ENCODE assay signal across 17 mouse cellular contexts in genomic region chr7:96734315-96735058, GRCm38 (mm10).
DNase-seq lines count a peak whose midpoint lies in the region; ATAC-seq and TF ChIP-seq lines count a peak whose summit lies in the region.
"Had no signal": no experiment of that assay in that cellular context is flagged by ENCODE, and none has a peak within 500 bp of the region (broad histone marks: within the 10 kb centered on the region; RNA-seq: fewer than 3 reads in every experiment).

No protein-coding gene starts in this region.

- TF ChIP-seq EP300 in CH12.LX (IDR thresholded peaks at IDR 0.05; ENCODE audit: low read length), result no peak

- no peak for TF ChIP-seq RAD21 in CH12.LX (IDR thresholded peaks at IDR 0.05; ENCODE audit: low read depth, low read length)

- peaks cover 7 to 44% of the 10 kb centered on the region in 2 experiments; a peak in 3 of 4 replicates for H3K4me1 ChIP-seq in CH12.LX (ENCODE audit: control insufficient read depth in 1 of 2, insufficient read depth in 2 of 2)
- peaks cover 25% of the 10 kb centered on the region for H3K4me1 ChIP-seq in embryonic facial prominence, embryonic 15.5 days
- peaks cover 25% of the 10 kb centered on the region for H3K4me1 ChIP-seq in limb, embryonic 15.5 days
- no peaks in the 10 kb centered on the region for H3K4me1 ChIP-seq in midbrain, embryonic 14.5 days (ENCODE audit: control insufficient read depth, insufficient read depth, low read length)

- H3K9me3 ChIP-seq in CH12.LX (replicated peaks; ENCODE audit: low read length), result no peaks in the 10 kb centered on the region
- H3K9me3 ChIP-seq in embryonic facial prominence, embryonic 15.5 days (replicated peaks), result no peaks in the 10 kb centered on the region
- H3K9me3 ChIP-seq in limb, embryonic 15.5 days, result no peaks in the 10 kb centered on the region
- H3K9me3 ChIP-seq in midbrain, embryonic 14.5 days (ENCODE audit: control insufficient read depth, low read length), result no peaks in the 10 kb centered on the region
- H3K9me3 ChIP-seq: forebrain, embryonic 10.5 days; heart, embryonic 12.5 days had no signal

- H3K27me3 ChIP-seq in CH12.LX (replicated peaks), result no peaks in the 10 kb centered on the region
- no peaks in the 10 kb centered on the region for H3K27me3 ChIP-seq in embryonic facial prominence, embryonic 15.5 days
- no peaks in the 10 kb centered on the region for H3K27me3 ChIP-seq in limb, embryonic 15.5 days
- no peaks in the 10 kb centered on the region for H3K27me3 ChIP-seq in midbrain, embryonic 14.5 days (ENCODE audit: control insufficient read depth, insufficient read depth, low read length)

- dilution Hi-C loops in CH12.LX (cut with MboI; ENCODE audit: extremely low pct_ligation_motif_present, extremely low pct_unique_long_range_greater_than_20kb, low sequenced_read_pairs), result no loop called here

- no peaks in the 10 kb centered on the region for H3K79me2 ChIP-seq in CH12.LX (replicated peaks; ENCODE audit: control insufficient read depth, extremely low read depth, insufficient read depth, poor library complexity, severe bottlenecking)

- no peak for TF ChIP-seq POLR2A in CH12.LX (IDR thresholded peaks at IDR 0.05; ENCODE audit: low read depth, low read length)

- no peak overlapping the region for H3K27ac ChIP-seq in CH12.LX (ENCODE audit: insufficient read depth, low read depth)
- peak overlapping the region; percentile 60 for H3K27ac ChIP-seq in embryonic facial prominence, embryonic 15.5 days (replicated peaks)
- peak overlapping the region; percentile 85 for H3K27ac ChIP-seq in limb, embryonic 15.5 days
- H3K27ac ChIP-seq in midbrain, embryonic 14.5 days (replicated peaks; ENCODE audit: low read depth, low read length), result no peak overlapping the region
- H3K27ac ChIP-seq: forebrain, embryonic 10.5 days; liver, embryonic 14.5 days had no signal

- no peak overlapping the region for H3K4me2 ChIP-seq in CH12.LX (ENCODE audit: insufficient read depth, low read depth, poor library complexity, severe bottlenecking)
- H3K4me2 ChIP-seq in embryonic facial prominence, embryonic 15.5 days (replicated peaks), result no peak overlapping the region
- peak overlapping the region; percentile 20; the same call in 1 of the 2 replicates for H3K4me2 ChIP-seq in limb, embryonic 15.5 days
- H3K4me2 ChIP-seq in midbrain, embryonic 14.5 days (ENCODE audit: low read length), result no peak overlapping the region
- H3K4me2 ChIP-seq: heart, embryonic 12.5 days had no signal

- H3K4me3 ChIP-seq in CH12.LX (replicated peaks in 1 of 3; ENCODE audit: low read depth in 2 of 3, low read length in 2 of 3, poor library complexity in 1 of 3), result no peak overlapping the region
- H3K4me3 ChIP-seq in embryonic facial prominence, embryonic 15.5 days (replicated peaks), result no peak overlapping the region
- H3K4me3 ChIP-seq in limb, embryonic 15.5 days, result no peak overlapping the region
- H3K4me3 ChIP-seq in midbrain, embryonic 14.5 days (replicated peaks; ENCODE audit: low read depth, low read length), result no peak overlapping the region
- H3K4me3 ChIP-seq: forebrain, embryonic 10.5 days; heart, embryonic 12.5 days had no signal

- in situ Hi-C loops in CH12.LX (cut with MboI; ENCODE audit: low pct_ligation_motif_present, low pct_unique_long_range_greater_than_20kb, low sequenced_read_pairs), result no loop called here

- H3K9ac ChIP-seq in CH12.LX (ENCODE audit: insufficient read depth, low read depth), result no peak overlapping the region
- H3K9ac ChIP-seq in embryonic facial prominence, embryonic 15.5 days, result no peak overlapping the region
- no peak overlapping the region for H3K9ac ChIP-seq in limb, embryonic 15.5 days
- no peak overlapping the region for H3K9ac ChIP-seq in midbrain, embryonic 14.5 days (replicated peaks; ENCODE audit: low read length)
- H3K9ac ChIP-seq: heart, embryonic 12.5 days; liver, embryonic 14.5 days had no signal

- TF ChIP-seq CTCF in CH12.LX (conservative IDR thresholded peaks at IDR 0.05 in 1 of 2, IDR thresholded peaks at IDR 0.05 in 1 of 2; ENCODE audit: low read depth in 2 of 2, low read length in 2 of 2), result no peak

- peaks cover 0 to under 1% of the 10 kb centered on the region in 2 experiments for H3K36me3 ChIP-seq in CH12.LX (replicated peaks in 1 of 2; ENCODE audit: control insufficient read depth in 1 of 2, insufficient read depth in 1 of 2, low read length in 1 of 2)
- peaks cover 6% of the 10 kb centered on the region; the same call in 1 of the 2 replicates for H3K36me3 ChIP-seq in embryonic facial prominence, embryonic 15.5 days
- peaks cover 4% of the 10 kb centered on the region; the same call in 1 of the 2 replicates for H3K36me3 ChIP-seq in limb, embryonic 15.5 days
- peaks cover 11% of the 10 kb centered on the region for H3K36me3 ChIP-seq in midbrain, embryonic 14.5 days (ENCODE audit: control insufficient read depth, insufficient read depth, low read length)
- H3K36me3 ChIP-seq: heart, embryonic 12.5 days had no signal

- WGBS in embryonic facial prominence, embryonic 15.5 days, result 27% methylated on average over 7 of the region's 7 CpGs
- WGBS in limb, embryonic 15.5 days, result 26% methylated on average over 7 of the region's 7 CpGs
- WGBS in midbrain, embryonic 14.5 days, result 91% methylated on average over 7 of the region's 7 CpGs

- DNase-seq in B cell, adult 2 months, result peak; percentile 49 to 56
- DNase-seq in CH12.LX (ENCODE audit: extremely low read depth), result peak; percentile 3
- DNase-seq in frontal cortex, postnatal 14 days (ENCODE audit: low spot score in 2 of 2), result no peak
- no peak for DNase-seq in midbrain, embryonic 14.5 days
- DNase-seq: cerebellum, adult 9-11 months; gastrocnemius, postnatal 36 days; heart, postnatal 4 days; kidney, adult 2 months; kidney, postnatal 36 days; right cerebral cortex, postnatal 25 days had no signal

- ATAC-seq in embryonic facial prominence, embryonic 15.5 days (ENCODE audit: insufficient number of reproducible peaks, low FRiP score, low TSS enrichment, low read depth), result peak; percentile 68
- ATAC-seq in limb, embryonic 15.5 days (ENCODE audit: insufficient number of reproducible peaks, low FRiP score, low TSS enrichment, low read depth), result peak; percentile 87
- no peak for ATAC-seq in midbrain, embryonic 14.5 days (ENCODE audit: low FRiP score, low TSS enrichment)
- ATAC-seq in erythroid progenitor cell, adult 5-6 weeks (replicated peaks; ENCODE audit: low FRiP score, poor library complexity, severe bottlenecking), result no peak
- ATAC-seq: CD4-positive, CD25-positive, alpha-beta regulatory T cell, adult 4 months had no signal

TF ChIP-seq in CH12.LX, 34 proteins besides CTCF, POLR2A, EP300 and RAD21:
- no peak for TF ChIP-seq SMC3 (IDR thresholded peaks at IDR 0.05; ENCODE audit: low read depth, low read length)
- no peak for TF ChIP-seq GABPA (IDR thresholded peaks at IDR 0.05; ENCODE audit: insufficient replicate concordance, low read depth, low read length)
- TF ChIP-seq IRF4 (IDR thresholded peaks at IDR 0.05; ENCODE audit: low read depth, low read length), result no peak
- TF ChIP-seq ZC3H11A (IDR thresholded peaks at IDR 0.05; ENCODE audit: low read depth, low read length), result no peak
- no peak for TF ChIP-seq CHD1 (IDR thresholded peaks at IDR 0.05; ENCODE audit: low read depth, low read length)
- TF ChIP-seq MAZ (IDR thresholded peaks at IDR 0.05; ENCODE audit: low read depth, low read length), result no peak
- TF ChIP-seq HCFC1 (IDR thresholded peaks at IDR 0.05; ENCODE audit: low read depth, low read length), result no peak
- no peak for TF ChIP-seq UBTF (IDR thresholded peaks at IDR 0.05; ENCODE audit: low read depth, low read length)
- no peak for TF ChIP-seq KAT2A (IDR thresholded peaks at IDR 0.05; ENCODE audit: insufficient replicate concordance, low read length)
- TF ChIP-seq ELF1 (IDR thresholded peaks at IDR 0.05; ENCODE audit: low read depth, low read length), result no peak
- TF ChIP-seq ETS1 (conservative IDR thresholded peaks at IDR 0.05; ENCODE audit: low read depth, low read length), result no peak
- TF ChIP-seq CHD2 (IDR thresholded peaks at IDR 0.05; ENCODE audit: low read length), result no peak

Comparison
In these comparisons a context has a peak if more than half of its experiments do, and no peak if none do; other contexts are left out.
1. DNase-seq: peak in B cell, adult 2 months (2 of 2) and CH12.LX (single experiment); none in frontal cortex, postnatal 14 days (0 of 2) and midbrain, embryonic 14.5 days (single experiment).
2. H3K27ac ChIP-seq: peak in embryonic facial prominence, embryonic 15.5 days (single experiment) and limb, embryonic 15.5 days (single experiment); none in CH12.LX (single experiment) and midbrain, embryonic 14.5 days (single experiment).
3. ATAC-seq: peak in embryonic facial prominence, embryonic 15.5 days (single experiment) and limb, embryonic 15.5 days (single experiment); none in midbrain, embryonic 14.5 days (single experiment) and erythroid progenitor cell, adult 5-6 weeks (single experiment).